Mouse (Mus musculus) brain, embryonic 14.5 days (tissue): ENCODE data around the gene She. TPM values are rescaled to one million over a fixed set of nuclear protein-coding genes. Genes with fewer than 3 reads are reported as not detected.

Experiments
- DNase-seq: peaks from one replicate; pipeline ENCODE4 v3.0.0-alpha.2; 2011; ENCODE audit warnings: low read depth
- CTCF ChIP-seq: fragments of 200-500 bp; IDR thresholded peaks from 2 replicates; pipeline ENCODE4 v1.5.1; 2012; ENCODE audit warnings: inconsistent platforms, mild to moderate bottlenecking, moderate library complexity, borderline replicate concordance; ENCODE audit not compliant: insufficient read depth, insufficient read length; ENCODE audit errors: extremely low read depth
- POLR2A ChIP-seq: fragments of 200-500 bp; IDR thresholded peaks from 2 replicates; pipeline ENCODE4 v1.6.1; 2012; ENCODE audit warnings: mild to moderate bottlenecking, inconsistent platforms, borderline replicate concordance; ENCODE audit not compliant: poor library complexity, insufficient read depth, insufficient read length, severe bottlenecking; ENCODE audit errors: extremely low read depth
- polyA plus RNA-seq: library from polyadenylated mRNA; depleted of rRNA; stranded (reverse); fragments of >200 nt; gene quantifications from 2 replicates; pipeline ENCODE4 v1.2.3, GENCODE M21; 2012

Gene She
- polyA plus RNA-seq, 1 experiment: 2.0 TPM

GRCm38 (mm10) chr3:89865764-89866163 lies 34.6 kb downstream of the She start:
- no peak for TF ChIP-seq CTCF
- no peak for TF ChIP-seq POLR2A
- DNase-seq: no peak

DNA sequence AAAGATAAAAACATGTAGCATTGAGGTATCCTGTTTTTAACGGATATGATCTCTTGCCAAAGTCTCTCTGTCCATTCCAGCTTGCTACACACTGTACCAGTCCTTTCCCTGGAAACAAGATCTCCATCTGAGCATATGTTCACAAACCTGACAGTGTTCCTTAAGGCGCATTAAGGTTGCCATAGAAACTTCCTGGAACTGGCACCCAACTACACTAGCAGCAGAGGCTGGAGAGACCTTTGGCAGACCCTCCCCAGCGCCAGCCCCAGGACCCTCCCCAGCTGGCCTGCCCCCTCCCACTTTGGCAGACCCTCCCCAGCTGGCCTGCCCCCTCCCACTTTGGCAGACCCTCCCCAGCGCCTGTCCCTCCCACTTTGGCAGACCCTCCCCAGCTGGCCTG lies 36.5 kb downstream of the She start:
- TF ChIP-seq POLR2A: no peak
- TF ChIP-seq CTCF: no peak
- peak; percentile 93 for DNase-seq

DNA sequence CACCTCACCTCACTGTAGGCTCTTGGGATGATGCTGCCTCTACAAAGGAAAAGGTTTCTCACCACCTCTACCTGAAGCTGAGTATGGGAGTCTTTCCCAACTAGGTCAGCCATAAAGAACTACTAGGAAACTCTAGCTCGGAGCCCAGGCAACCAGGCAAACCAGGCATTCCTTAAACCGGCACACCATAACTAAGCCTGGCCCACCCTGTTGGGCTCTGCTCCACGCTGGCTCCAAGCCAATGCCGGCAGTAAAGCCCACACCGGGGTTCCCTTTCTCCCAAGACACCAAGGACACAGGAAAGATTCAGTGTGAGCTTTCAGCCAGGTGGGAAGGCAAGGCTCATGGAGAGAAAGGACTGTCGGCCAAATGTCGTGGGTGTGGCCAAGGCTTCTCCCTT lies 37.2 kb downstream of the She start:
- peak; percentile 80 for DNase-seq
- TF ChIP-seq CTCF (no peak), POLR2A (no peak)

- DNase-seq: peak; percentile 26
- no peak for TF ChIP-seq POLR2A
- no peak for TF ChIP-seq CTCF
These were observed 37.8 kb downstream of the She start for GRCm38 (mm10) chr3:89868956-89869355.

- DNase-seq: no peak
- no peak for TF ChIP-seq CTCF
- TF ChIP-seq POLR2A: no peak
These were observed 38.4 kb downstream of the She start for GRCm38 (mm10) chr3:89869556-89869955.

DNA sequence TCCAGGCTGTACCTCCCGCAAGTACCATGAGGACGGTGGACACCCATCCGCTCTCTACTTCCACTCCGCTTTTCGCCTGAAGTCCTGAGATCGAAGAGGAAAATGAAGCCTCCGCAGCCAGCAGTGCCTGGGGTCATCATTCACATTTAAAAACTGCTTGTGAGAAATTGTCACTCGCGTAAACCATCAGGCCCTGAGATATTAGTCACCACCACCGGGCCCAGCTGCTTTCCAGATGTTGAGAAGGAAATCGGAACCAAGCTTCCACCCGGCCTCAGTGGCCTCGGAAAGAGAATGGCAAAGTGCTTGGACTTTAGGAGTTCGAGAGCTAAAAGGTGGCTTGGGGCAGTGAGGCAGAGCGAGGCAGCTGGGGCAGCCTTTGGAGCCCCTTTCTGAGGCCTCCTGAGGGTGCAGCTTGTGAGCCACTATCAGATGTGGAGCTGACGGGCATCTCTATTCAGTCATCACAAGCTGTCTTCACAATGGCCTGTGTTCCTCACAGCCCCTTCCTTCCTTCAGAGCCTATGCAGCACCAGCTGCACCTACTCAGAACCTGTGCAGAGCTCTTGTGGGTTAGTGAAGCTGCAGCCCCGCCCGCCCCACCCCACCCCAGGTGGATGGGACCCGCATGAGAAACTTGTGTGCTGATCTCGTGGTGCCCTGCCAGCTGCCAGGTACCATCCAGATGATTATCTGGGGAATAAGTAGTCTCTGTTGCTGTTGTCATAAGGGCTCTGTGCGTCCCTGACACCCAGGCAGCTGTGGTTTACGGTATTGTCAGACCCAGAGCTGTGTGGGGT lies 39.5 kb downstream of the She start:
- no peak for DNase-seq
- TF ChIP-seq CTCF (no peak), POLR2A (no peak)

DNA sequence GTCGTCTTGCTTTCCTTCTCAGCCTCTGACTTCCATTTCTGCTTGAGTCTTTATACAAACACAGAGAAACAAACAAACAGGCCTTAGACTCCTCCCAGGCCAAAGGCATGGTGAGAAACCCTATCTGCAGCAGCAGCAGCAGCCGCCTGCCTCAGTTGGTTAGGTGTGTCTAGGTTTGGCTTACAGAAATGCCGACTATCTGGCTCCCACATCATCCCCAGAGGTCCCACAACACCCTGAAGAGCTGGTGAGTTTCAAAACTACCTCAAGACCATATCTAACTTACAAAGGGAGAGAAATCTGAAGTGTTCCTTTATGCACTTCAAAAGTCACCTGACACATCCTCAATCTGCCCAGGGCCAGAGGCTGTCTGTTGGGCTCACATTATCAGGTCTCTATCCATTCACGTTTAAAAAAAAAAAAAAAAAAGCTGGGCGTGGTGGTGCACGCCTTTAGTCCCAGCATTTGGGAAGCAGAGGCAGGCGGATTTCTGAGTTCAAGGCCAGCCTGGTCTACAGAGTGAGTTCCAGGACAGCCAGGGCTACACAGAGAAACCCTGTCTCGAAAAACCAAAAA lies 40.3 kb downstream of the She start:
- no peak for DNase-seq
- TF ChIP-seq POLR2A (no peak), CTCF (no peak)

GRCm38 (mm10) chr3:89872209-89872608 lies 41.0 kb downstream of the She start:
- DNase-seq: no peak
- TF ChIP-seq POLR2A (no peak), CTCF (no peak)

- DNase-seq: peak; percentile 65
- TF ChIP-seq CTCF (no peak), POLR2A (no peak)
These were observed 41.5 kb downstream of the She start for GRCm38 (mm10) chr3:89872684-89873083.

DNA sequence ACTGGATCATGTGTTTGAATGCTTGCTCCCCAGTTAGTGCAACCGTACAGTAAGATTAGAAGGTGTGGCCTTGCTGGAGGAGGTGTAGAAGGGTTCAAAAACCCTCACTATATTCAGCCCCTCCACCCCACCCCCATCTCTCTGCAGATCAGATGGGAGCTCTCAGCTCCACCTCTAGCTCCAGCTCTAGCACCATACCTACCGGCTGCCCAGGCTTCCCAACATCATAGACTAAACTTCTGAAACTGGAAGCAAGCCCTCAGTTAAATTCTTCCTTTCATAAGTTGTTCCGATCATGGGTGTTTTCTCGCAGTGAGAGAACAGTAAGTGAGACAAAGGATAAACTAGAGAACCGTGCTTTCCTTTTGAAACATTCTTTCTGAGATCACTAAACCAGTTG lies 42.9 kb downstream of the She start:
- DNase-seq: no peak
- no peak for TF ChIP-seq CTCF
- no peak for TF ChIP-seq POLR2A

GRCm38 (mm10) chr3:89875021-89875420 lies 43.9 kb downstream of the She start:
- TF ChIP-seq POLR2A (no peak), CTCF (no peak)
- no peak for DNase-seq

- DNase-seq: no peak
- TF ChIP-seq POLR2A: no peak
- TF ChIP-seq CTCF: no peak
These were observed 44.6 kb downstream of the She start for GRCm38 (mm10) chr3:89875781-89876180.
